Mouse (Mus musculus): ENCODE measurements around the gene Zic5.

Gene Zic5

GRCm38 (mm10) chr14:122436850-122437249 lies 28.6 kb downstream of the Zic5 start:
- DNase-seq (ENCODE audit: low read depth, low spot score), result no peak

GRCm38 (mm10) chr14:122434039-122434438 lies 31.4 kb downstream of the Zic5 start:
- DNase-seq (ENCODE audit: low read depth, low spot score), result peak; percentile 88

GRCm38 (mm10) chr14:122432558-122432957 lies 32.9 kb downstream of the Zic5 start:
- DNase-seq (ENCODE audit: low read depth, low spot score), result peak; percentile 50

- DNase-seq (ENCODE audit: low read depth, low spot score), result no peak
Observed at GRCm38 (mm10) chr14:122427654-122428053, 37.8 kb downstream of the Zic5 start.

- DNase-seq (ENCODE audit: low read depth, low spot score), result no peak
Observed at GRCm38 (mm10) chr14:122427204-122427560, 38.3 kb downstream of the Zic5 start.

- DNase-seq (ENCODE audit: low read depth, low spot score), result no peak
Observed at GRCm38 (mm10) chr14:122426529-122427203, 38.8 kb downstream of the Zic5 start.

GRCm38 (mm10) chr14:122424441-122424840 lies 41.0 kb downstream of the Zic5 start:
- DNase-seq (ENCODE audit: low read depth, low spot score), result no peak

- DNase-seq (ENCODE audit: low read depth, low spot score), result peak; percentile 96
Observed at GRCm38 (mm10) chr14:122416166-122416771, 49.2 kb downstream of the Zic5 start.

- DNase-seq (ENCODE audit: low read depth, low spot score), result peak; percentile 65
Observed at GRCm38 (mm10) chr14:122414786-122415185, 50.7 kb downstream of the Zic5 start.

GRCm38 (mm10) chr14:122413542-122413928 lies 51.9 kb downstream of the Zic5 start:
- DNase-seq (ENCODE audit: low read depth, low spot score), result no peak

GRCm38 (mm10) chr14:122412841-122413541 lies 52.5 kb downstream of the Zic5 start:
- no peak for DNase-seq (ENCODE audit: low read depth, low spot score)
